Mouse (Mus musculus) lung, postnatal 0 days (tissue): ENCODE measurements around the gene Papln.

ENCODE experiments used
- CTCF ChIP-seq: IDR thresholded peaks from 2 replicates; pipeline ENCODE4 v1.5.1; 2016; ENCODE audit warnings: antibody characterized with exemption, mild to moderate bottlenecking
- EP300 ChIP-seq: IDR thresholded peaks from 2 replicates; pipeline ENCODE4 v1.6.1; 2016; ENCODE audit warnings: antibody characterized with exemption, mild to moderate bottlenecking, control low read depth

DNA sequence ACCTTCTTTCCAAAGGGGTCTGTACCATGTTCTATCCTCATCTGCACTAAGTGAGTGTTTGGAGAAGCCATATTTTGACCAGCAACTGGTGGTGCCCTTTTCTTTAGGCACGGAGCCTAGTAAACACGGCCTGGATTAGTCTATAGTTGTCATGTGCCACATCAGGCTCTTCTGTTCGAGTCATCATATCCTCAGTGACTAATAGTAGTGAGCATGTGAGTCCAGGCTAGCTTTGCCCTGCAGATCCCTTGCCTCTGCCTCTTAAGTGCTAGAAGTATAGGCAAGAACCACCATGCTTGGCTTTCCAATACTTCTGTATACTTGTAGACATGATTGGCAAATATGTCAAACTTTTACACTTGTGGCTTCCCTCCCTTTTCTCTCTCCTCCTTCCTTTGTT, 70.5 kb downstream of the Papln start:
- no peak for TF ChIP-seq CTCF
- TF ChIP-seq EP300, result no peak
